Mouse (Mus musculus) midbrain, embryonic 12.5 days (tissue): ENCODE results near the gene Olfr782. TPM values are rescaled to one million over a fixed set of nuclear protein-coding genes. Genes with fewer than 3 reads are reported as not detected.

Experiments
- polyA plus RNA-seq: library from polyadenylated mRNA; unstranded; fragments of >200 nt; fragmentation: Nextera tagmentation; extraction: Ambion mirVana; gene quantifications from 2 replicates; pipeline ENCODE4 v1.2.1, GENCODE M21; 2016

The Olfr782 gene
- polyA plus RNA-seq, 1 experiment from 2014 or later: not detected

Other genes with a start within 250 kb of the Olfr782 start
- not detected in 2 replicates for gene Olfr768, start 249.5 kb upstream of the Olfr782 start, polyA plus RNA-seq
- gene Olfr769, start 231.0 kb upstream of the Olfr782 start, polyA plus RNA-seq: not detected in 2 replicates
- gene Olfr770, start 209.9 kb upstream of the Olfr782 start, polyA plus RNA-seq: not detected in 2 replicates
- not detected in 2 replicates for gene Olfr771, start 184.1 kb upstream of the Olfr782 start, polyA plus RNA-seq
- gene Olfr772, start 170.9 kb upstream of the Olfr782 start, polyA plus RNA-seq: not detected in 2 replicates
- gene Olfr773, start 161.4 kb upstream of the Olfr782 start, polyA plus RNA-seq: not detected in 2 replicates
- gene Olfr774, start 112.6 kb upstream of the Olfr782 start, polyA plus RNA-seq: not detected in 2 replicates
- gene Olfr775, start 100.4 kb upstream of the Olfr782 start, polyA plus RNA-seq: not detected in 2 replicates
- gene Olfr776, start 89.7 kb upstream of the Olfr782 start, polyA plus RNA-seq: not detected in 2 replicates
- not detected in 2 replicates for gene Olfr777, start 77.4 kb upstream of the Olfr782 start, polyA plus RNA-seq
- not detected in 2 replicates for gene Olfr780, start 30.7 kb upstream of the Olfr782 start, polyA plus RNA-seq
- not detected in 2 replicates for gene Olfr781, start 20.0 kb upstream of the Olfr782 start, polyA plus RNA-seq
- not detected in 2 replicates for gene Olfr784, start 35.2 kb downstream of the Olfr782 start, polyA plus RNA-seq
- not detected in 2 replicates for gene Olfr785, start 56.6 kb downstream of the Olfr782 start, polyA plus RNA-seq
- gene Olfr786, start 78.5 kb downstream of the Olfr782 start, polyA plus RNA-seq: not detected in 2 replicates
- gene Olfr787, start 113.0 kb downstream of the Olfr782 start, polyA plus RNA-seq: not detected in 2 replicates
- gene Olfr788, start 122.1 kb downstream of the Olfr782 start, polyA plus RNA-seq: not detected in 2 replicates
- gene Olfr789, start 135.9 kb downstream of the Olfr782 start, polyA plus RNA-seq: not detected in 2 replicates
- not detected in 2 replicates for gene Olfr790, start 149.6 kb downstream of the Olfr782 start, polyA plus RNA-seq
- not detected in 2 replicates for gene Olfr791, start 172.9 kb downstream of the Olfr782 start, polyA plus RNA-seq
- gene Olfr792, start 190.3 kb downstream of the Olfr782 start, polyA plus RNA-seq: not detected in 2 replicates
- not detected in 2 replicates for gene Olfr794, start 218.8 kb downstream of the Olfr782 start, polyA plus RNA-seq